Mouse (Mus musculus): ENCODE results near the gene Xdh.

GRCm38 (mm10) chr17:73883332-73883731 lies 66.7 kb downstream of the Xdh start:
- no peak for TF ChIP-seq CTCF (conservative IDR thresholded peaks at IDR 0.05; ENCODE audit: insufficient read depth, insufficient read length, low read depth, low read length)
- no peak for TF ChIP-seq POLR2A (IDR thresholded peaks at IDR 0.05; ENCODE audit: low read depth, low read length)

Data from kidney, adult 2 months (tissue).